Mouse (Mus musculus): Measurements from ENCODE around the gene Phldb1. TPM values are rescaled to one million over a fixed set of nuclear protein-coding genes. Genes with fewer than 3 reads are reported as not detected.

Phldb1 gene
- polyA plus RNA-seq, 1 experiment from 2014 or later = 42.5 TPM

DNA sequence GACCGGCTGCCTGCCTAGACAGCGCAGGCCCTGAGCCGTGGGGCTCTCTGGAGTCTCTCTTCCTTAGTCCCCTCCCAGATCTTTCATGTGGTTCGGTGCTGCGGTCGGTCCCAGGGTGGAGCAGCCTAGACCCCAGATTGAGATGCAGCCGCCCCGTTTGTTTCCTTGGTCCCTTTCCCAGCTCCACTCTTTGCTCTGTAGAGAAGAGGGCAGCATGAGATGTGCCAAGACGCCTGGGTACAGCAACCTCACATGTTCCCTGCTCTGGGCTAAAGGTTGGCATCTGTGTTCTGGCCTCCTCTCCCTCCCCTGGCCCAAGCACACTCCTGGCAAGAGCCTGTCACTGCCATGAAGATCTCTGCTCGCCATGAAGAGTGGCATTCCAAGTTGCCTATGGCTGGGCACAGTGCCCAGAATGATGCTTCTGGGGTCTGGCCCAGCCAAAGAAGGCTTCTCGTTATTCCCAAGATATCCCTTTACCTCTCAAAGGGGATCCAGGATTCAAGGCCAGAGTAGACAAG is 11.4 kb downstream of the Phldb1 start:
- 77% methylated on average over 11 of the region's 11 CpGs for WGBS
- Histone ChIP-seq H3K9ac (no peak overlapping the region; the same call in 1 of the 2 replicates), H3K27ac (replicated peaks) (peak overlapping the region; percentile 68), H3K4me1 (replicated peaks) (peaks cover 89% of the 10 kb centered on the region), H3K9me3 (no peaks in the 10 kb centered on the region), H3K27me3 (no peaks in the 10 kb centered on the region), H3K36me3 (no peaks in the 10 kb centered on the region), H3K4me3 (no peak overlapping the region), H3K4me2 (no peak overlapping the region)
- ATAC-seq (ENCODE audit: low read depth) = no peak

DNA sequence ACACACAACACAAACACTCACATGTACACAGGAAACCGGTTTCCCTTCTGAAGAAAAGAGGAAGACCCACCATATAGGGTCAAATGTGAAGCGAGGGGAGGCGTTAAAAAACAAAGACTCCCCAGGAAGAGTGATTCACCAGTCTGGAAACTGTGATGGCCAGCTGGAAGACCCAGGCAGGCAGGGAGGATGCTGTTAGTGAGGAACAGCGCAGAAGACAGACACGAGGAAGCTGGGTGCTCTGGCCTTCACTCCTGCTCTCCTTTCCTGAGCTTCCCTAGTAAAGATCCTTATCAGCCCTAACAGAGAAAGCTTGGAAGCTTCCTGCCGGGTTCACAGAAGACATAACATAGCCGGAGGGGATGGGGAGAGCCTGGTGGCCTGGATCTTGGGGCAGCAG is 12.0 kb downstream of the Phldb1 start:
- peaks cover 93% of the 10 kb centered on the region for H3K4me1 ChIP-seq (replicated peaks)
- no peaks in the 10 kb centered on the region for H3K27me3 ChIP-seq
- WGBS = 36% methylated on average over 7 of the region's 7 CpGs
- H3K36me3 ChIP-seq = no peaks in the 10 kb centered on the region
- no peak overlapping the region for H3K4me3 ChIP-seq
- no peak for ATAC-seq (ENCODE audit: low read depth)
- no peak overlapping the region for H3K4me2 ChIP-seq
- H3K9me3 ChIP-seq = no peaks in the 10 kb centered on the region
- H3K9ac ChIP-seq = peak overlapping the region; percentile 9; the same call in 1 of the 2 replicates
- peak overlapping the region; percentile 68 for H3K27ac ChIP-seq (replicated peaks)

DNA sequence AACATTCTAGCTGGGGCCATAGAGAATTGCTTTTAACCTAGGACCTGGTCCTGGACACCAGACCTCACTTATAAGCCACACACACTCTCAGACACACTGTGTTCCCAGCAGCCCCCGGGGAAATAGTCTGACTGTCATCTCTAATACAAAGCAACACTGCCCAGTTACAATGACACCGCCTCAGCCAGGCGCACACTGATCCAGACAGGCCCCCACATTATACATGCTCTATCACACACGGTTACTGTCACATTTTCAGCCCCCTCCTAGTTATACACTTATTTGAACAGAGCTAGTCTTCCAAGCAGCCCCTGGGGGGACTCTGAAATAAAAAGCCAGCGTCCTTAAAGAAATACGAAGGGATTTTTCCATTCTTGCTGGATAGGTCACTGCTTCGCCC is 12.4 kb downstream of the Phldb1 start:
- no peak for ATAC-seq (ENCODE audit: low read depth)
- Histone ChIP-seq H3K27me3 (no peaks in the 10 kb centered on the region), H3K4me1 (replicated peaks) (peaks cover 95% of the 10 kb centered on the region), H3K4me2 (no peak overlapping the region), H3K4me3 (no peak overlapping the region), H3K36me3 (peaks cover 4% of the 10 kb centered on the region; the same call in 1 of the 2 replicates), H3K9me3 (no peaks in the 10 kb centered on the region), H3K27ac (replicated peaks) (peak overlapping the region; percentile 68), H3K9ac (no peak overlapping the region)
- WGBS = 55% methylated on average over 7 of the region's 7 CpGs

DNA sequence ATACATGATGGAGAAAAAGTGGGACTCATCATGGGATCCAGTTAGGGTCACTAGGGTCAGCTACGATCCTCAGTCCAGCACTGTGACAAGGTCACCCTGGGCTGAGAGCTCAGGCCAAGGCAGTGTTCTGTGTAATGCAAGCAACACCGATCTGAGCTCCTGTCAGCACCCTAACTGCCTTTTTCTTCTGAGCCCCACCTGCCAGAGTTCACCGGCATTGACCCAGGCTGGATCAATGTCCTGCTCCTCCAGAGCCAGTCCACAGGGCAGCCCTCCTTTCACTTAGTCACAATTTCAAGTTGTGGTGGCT is 13.2 kb downstream of the Phldb1 start:
- 80% methylated on average over 3 of the region's 3 CpGs for WGBS
- no peak overlapping the region for H3K4me3 ChIP-seq
- no peak; the same call in 1 of the 2 replicates for ATAC-seq (ENCODE audit: low read depth)

GRCm38 (mm10) chr9:44721154-44721876 is 13.7 kb downstream of the Phldb1 start:
- H3K4me2 ChIP-seq = peak overlapping the region; percentile 91
- peak overlapping the region; percentile 68 for H3K4me3 ChIP-seq
- H3K36me3 ChIP-seq = peaks cover 17% of the 10 kb centered on the region
- peak overlapping the region; percentile 92 for H3K9ac ChIP-seq
- WGBS = 3% methylated on average over 38 of the region's 40 CpGs
- H3K27ac ChIP-seq (replicated peaks) = peak overlapping the region; percentile 82
- no peaks in the 10 kb centered on the region for H3K27me3 ChIP-seq
- H3K4me1 ChIP-seq (replicated peaks) = peaks cover 86% of the 10 kb centered on the region
- peak; percentile 78 for ATAC-seq (ENCODE audit: low read depth)
- H3K9me3 ChIP-seq = no peaks in the 10 kb centered on the region

More for the DNA sequence above, 13.2 kb downstream of the Phldb1 start:
- H3K9me3 ChIP-seq = no peaks in the 10 kb centered on the region
- peaks cover 91% of the 10 kb centered on the region for H3K4me1 ChIP-seq (replicated peaks)
- no peak overlapping the region for H3K9ac ChIP-seq
- peak overlapping the region; percentile 91 for H3K4me2 ChIP-seq
- peaks cover 12% of the 10 kb centered on the region; the same call in 1 of the 2 replicates for H3K36me3 ChIP-seq
- H3K27ac ChIP-seq (replicated peaks) = peak overlapping the region; percentile 82
- H3K27me3 ChIP-seq = no peaks in the 10 kb centered on the region

- Histone ChIP-seq H3K27ac (replicated peaks) (peak overlapping the region; percentile 82), H3K4me3 (peak overlapping the region; percentile 68), H3K36me3 (peaks cover 24% of the 10 kb centered on the region), H3K4me1 (replicated peaks) (peaks cover 78% of the 10 kb centered on the region), H3K9ac (peak overlapping the region; percentile 92), H3K4me2 (peak overlapping the region; percentile 91), H3K9me3 (no peaks in the 10 kb centered on the region), H3K27me3 (no peaks in the 10 kb centered on the region)
- 14% methylated on average over 9 of the region's 9 CpGs for WGBS
- peak; percentile 32 for ATAC-seq (ENCODE audit: low read depth)
Observed at GRCm38 (mm10) chr9:44720358-44721153, 14.4 kb downstream of the Phldb1 start.

- no peaks in the 10 kb centered on the region for H3K27me3 ChIP-seq
- 67% methylated on average over 8 of the region's 8 CpGs for WGBS
- no peaks in the 10 kb centered on the region for H3K9me3 ChIP-seq
- peak overlapping the region; percentile 91 for H3K4me2 ChIP-seq
- H3K4me1 ChIP-seq (replicated peaks) = peaks cover 70% of the 10 kb centered on the region
- peak overlapping the region; percentile 82 for H3K27ac ChIP-seq (replicated peaks)
- peak overlapping the region; percentile 68 for H3K4me3 ChIP-seq
- peak overlapping the region; percentile 92 for H3K9ac ChIP-seq
- peak; percentile 29; the same call in 1 of the 2 replicates for ATAC-seq (ENCODE audit: low read depth)
- peaks cover 32% of the 10 kb centered on the region for H3K36me3 ChIP-seq
Observed at GRCm38 (mm10) chr9:44719632-44720357, 15.2 kb downstream of the Phldb1 start.

DNA sequence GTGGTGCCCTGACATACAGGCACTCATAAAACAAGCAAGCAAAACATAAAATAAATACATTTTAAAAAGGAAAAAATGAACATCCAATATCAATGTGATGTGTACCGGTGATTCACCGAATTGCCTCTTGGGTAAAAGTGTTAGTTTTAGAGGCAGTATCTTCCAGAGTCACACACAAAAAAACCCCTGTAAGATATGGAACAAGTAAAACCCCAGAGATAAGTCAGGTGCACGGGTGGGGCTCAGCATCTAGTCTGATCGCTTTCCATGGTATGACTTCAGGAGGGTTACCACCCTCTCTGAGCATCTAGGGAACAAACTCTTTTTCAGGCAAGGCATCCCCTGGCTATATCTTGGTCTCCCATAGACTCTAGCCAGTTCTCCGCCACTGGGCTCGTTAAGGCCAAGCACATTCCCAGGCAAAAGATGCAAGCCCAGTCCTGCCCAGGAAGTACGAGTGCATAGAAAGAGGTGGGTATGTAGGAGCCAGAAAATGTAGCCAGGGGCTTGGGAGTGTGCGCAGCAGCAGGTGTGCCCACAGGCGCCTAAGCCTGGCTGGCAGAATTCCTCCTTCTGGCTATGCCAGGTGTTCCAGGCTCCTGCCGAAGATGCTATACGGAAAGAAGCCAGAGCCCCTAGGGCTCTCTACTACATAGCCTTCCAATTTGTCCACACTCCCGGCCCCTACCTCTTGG is 15.9 kb downstream of the Phldb1 start:
- no peak overlapping the region for H3K4me3 ChIP-seq
- no peak for ATAC-seq (ENCODE audit: low read depth)

GRCm38 (mm10) chr9:44717822-44718242 is 17.2 kb downstream of the Phldb1 start:
- Histone ChIP-seq H3K4me3 (no peak overlapping the region), H3K9me3 (no peaks in the 10 kb centered on the region), H3K27me3 (no peaks in the 10 kb centered on the region), H3K27ac (replicated peaks) (no peak overlapping the region), H3K36me3 (peaks cover 52% of the 10 kb centered on the region), H3K4me1 (replicated peaks) (peaks cover 51% of the 10 kb centered on the region), H3K9ac (no peak overlapping the region), H3K4me2 (no peak overlapping the region)
- no peak for ATAC-seq (ENCODE audit: low read depth)
- 77% methylated on average over 10 of the region's 10 CpGs for WGBS

More for the DNA sequence above, 15.9 kb downstream of the Phldb1 start:
- Histone ChIP-seq H3K4me2 (peak overlapping the region; percentile 91), H3K36me3 (peaks cover 39% of the 10 kb centered on the region), H3K27me3 (no peaks in the 10 kb centered on the region), H3K9me3 (no peaks in the 10 kb centered on the region), H3K27ac (replicated peaks) (no peak overlapping the region), H3K4me1 (replicated peaks) (peaks cover 63% of the 10 kb centered on the region), H3K9ac (no peak overlapping the region)
- WGBS = 88% methylated on average over 12 of the region's 12 CpGs

- Histone ChIP-seq H3K27ac (replicated peaks) (no peak overlapping the region), H3K4me1 (replicated peaks) (peaks cover 45% of the 10 kb centered on the region), H3K36me3 (peaks cover 58% of the 10 kb centered on the region), H3K27me3 (no peaks in the 10 kb centered on the region), H3K4me3 (no peak overlapping the region), H3K4me2 (no peak overlapping the region), H3K9ac (no peak overlapping the region), H3K9me3 (no peaks in the 10 kb centered on the region)
- 81% methylated on average over 6 of the region's 6 CpGs for WGBS
- ATAC-seq (ENCODE audit: low read depth) = no peak
Observed at GRCm38 (mm10) chr9:44716997-44717821, 17.8 kb downstream of the Phldb1 start.
